Mouse (Mus musculus) heart, embryonic 15.5 days (tissue): ENCODE data around the gene Sp100. TPM values are rescaled to one million over a fixed set of nuclear protein-coding genes. Genes with fewer than 3 reads are reported as not detected.

Source experiments
- ATAC-seq: fragments of 200-750 bp; cut with Nextera tagmentation; replicated peaks from 2 replicates; pipeline ENCODE4 v1.8.0; 2017; ENCODE audit warnings: low read depth, moderate TSS enrichment; ENCODE audit not compliant: insufficient number of reproducible peaks, insufficient read depth, low FRiP score
- H3K27ac ChIP-seq: fragments of 300-500 bp; sonication (generic); 2 replicates; pipeline ENCODE4 v1.5.1; 2015; ENCODE audit warnings: mild to moderate bottlenecking, inconsistent platforms
- H3K27me3 ChIP-seq: fragments of 300-500 bp; sonication (generic); 2 replicates; pipeline ENCODE4 v1.6.1; 2015; ENCODE audit warnings: inconsistent platforms
- H3K36me3 ChIP-seq: fragments of 300-500 bp; sonication (generic); 2 replicates; pipeline ENCODE4 v1.6.1; 2015; ENCODE audit warnings: mild to moderate bottlenecking, inconsistent platforms
- H3K4me1 ChIP-seq: fragments of 300-500 bp; sonication (generic); replicated peaks from 2 replicates; pipeline ENCODE4 v1.6.1; 2015; ENCODE audit warnings: inconsistent platforms
- H3K4me2 ChIP-seq: fragments of 300-500 bp; sonication (generic); 2 replicates; pipeline ENCODE4 v1.6.1; 2015; ENCODE audit warnings: inconsistent platforms, mild to moderate bottlenecking, moderate library complexity
- H3K4me3 ChIP-seq: fragments of 300-500 bp; sonication (generic); 2 replicates; pipeline ENCODE4 v1.5.1; 2015; ENCODE audit warnings: mild to moderate bottlenecking, inconsistent platforms
- H3K9ac ChIP-seq: fragments of 300-500 bp; sonication (generic); 2 replicates; pipeline ENCODE4 v1.6.1; 2015; ENCODE audit warnings: mild to moderate bottlenecking, inconsistent platforms
- H3K9me3 ChIP-seq: fragments of 300-500 bp; sonication (generic); replicated peaks from 2 replicates; pipeline ENCODE4 v1.6.1; 2016; ENCODE audit warnings: inconsistent platforms
- WGBS: fragments of 180-500 bp; shearing (Covaris S2); methylation state at CpG from one replicate; pipeline ENCODE4 v1.1.7; 2015; ENCODE audit warnings: mixed read lengths; 5-methylcytosine and 5-hydroxymethylcytosine counted together
- polyA plus RNA-seq: library from polyadenylated mRNA; unstranded; fragments of >200 nt; fragmentation: Nextera tagmentation; extraction: Ambion mirVana; gene quantifications from 2 replicates; pipeline ENCODE4 v1.2.1, GENCODE M21; 2015

The Sp100 gene
- polyA plus RNA-seq, 1 experiment from 2014 or later: 3.3 TPM

GRCm38 (mm10) chr1:85702531-85702930, 52.7 kb downstream of the Sp100 start:
- H3K4me1 ChIP-seq: peaks cover 3% of the 10 kb centered on the region; the same call in 1 of the 2 replicates
- H3K9ac ChIP-seq: no peak overlapping the region
- no peaks in the 10 kb centered on the region for H3K9me3 ChIP-seq
- H3K27me3 ChIP-seq: no peaks in the 10 kb centered on the region
- no peak overlapping the region for H3K4me2 ChIP-seq
- WGBS: 70% methylated on average over 4 of the region's 4 CpGs
- no peak for ATAC-seq
- H3K27ac ChIP-seq: peak overlapping the region; percentile 85
- H3K36me3 ChIP-seq: no peaks in the 10 kb centered on the region
- no peak overlapping the region for H3K4me3 ChIP-seq

DNA sequence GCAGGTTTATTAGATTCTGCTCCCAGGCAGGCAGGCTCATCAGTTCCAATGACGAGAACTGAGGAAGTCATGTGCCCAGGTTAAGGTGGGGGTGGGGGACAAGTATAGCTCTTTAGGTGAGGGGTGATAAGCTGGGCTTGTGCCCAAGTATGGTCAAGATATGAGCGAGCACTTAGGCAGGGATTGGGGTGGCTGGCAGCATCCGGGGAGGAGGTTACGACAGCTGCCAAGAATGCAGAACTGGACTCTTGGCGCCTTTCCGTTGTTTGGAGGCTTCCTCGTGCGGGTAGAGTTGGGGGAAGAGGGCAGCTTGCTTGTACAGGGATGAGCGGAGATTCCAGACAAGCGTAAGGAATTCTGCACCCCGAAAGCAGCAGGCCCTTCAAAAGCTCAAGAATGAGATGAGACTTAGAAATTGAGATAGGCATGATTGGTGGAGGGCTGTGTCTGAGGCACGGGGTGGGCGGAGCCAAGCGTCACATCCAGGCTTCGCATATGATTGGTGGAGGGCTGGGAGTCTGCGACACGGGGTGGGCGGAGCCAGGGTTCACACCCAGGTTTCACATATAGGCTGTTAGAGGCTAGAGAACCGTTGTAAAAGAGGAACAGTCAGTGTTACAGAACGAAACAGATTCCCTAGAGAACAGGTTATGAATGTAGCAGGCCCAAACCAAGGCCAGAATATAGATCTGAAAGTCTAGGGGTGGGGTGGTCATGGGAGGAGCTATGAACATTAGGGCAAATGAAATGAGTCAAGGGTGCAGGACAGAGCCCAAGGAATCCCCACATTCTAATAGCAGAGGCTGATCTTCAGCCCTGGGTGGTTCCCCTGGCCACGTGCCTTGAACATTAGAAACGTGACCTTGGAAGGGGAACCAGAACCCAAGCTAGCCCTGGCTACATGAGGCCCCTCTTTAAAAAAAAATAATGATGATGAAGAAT, 53.7 kb downstream of the Sp100 start:
- Histone ChIP-seq H3K9ac (0 out of 2 replicates have a peak overlapping the region, but pooled peaks have one; percentile 4), H3K4me3 (peak overlapping the region; percentile 38), H3K27ac (peak overlapping the region; percentile 85), H3K4me2 (peak overlapping the region; percentile 55), H3K36me3 (no peaks in the 10 kb centered on the region), H3K9me3 (no peaks in the 10 kb centered on the region), H3K4me1 (peaks cover 3% of the 10 kb centered on the region; the same call in 1 of the 2 replicates), H3K27me3 (no peaks in the 10 kb centered on the region)
- ATAC-seq: peak; percentile 96
- 8% methylated on average over 22 of the region's 22 CpGs for WGBS

DNA sequence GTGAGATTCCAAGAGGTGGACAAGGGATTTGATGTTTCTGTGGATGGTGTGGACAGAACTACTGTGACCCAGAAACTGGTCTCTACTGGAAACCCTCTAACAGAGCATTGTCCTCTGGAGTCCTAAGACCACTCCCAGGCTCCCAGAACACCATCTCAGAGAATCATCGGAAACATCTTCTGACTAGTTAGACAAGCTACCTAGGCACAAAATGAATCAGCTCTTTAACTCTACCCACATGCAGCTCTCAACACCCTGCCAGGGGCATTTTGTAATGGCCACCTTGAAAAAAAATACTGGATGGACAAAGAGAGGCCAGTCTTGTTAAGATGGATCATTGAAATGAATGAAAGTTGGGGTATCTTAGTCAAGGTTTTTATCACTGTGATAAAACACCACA, 55.8 kb downstream of the Sp100 start:
- Histone ChIP-seq H3K4me2 (no peak overlapping the region), H3K9ac (no peak overlapping the region), H3K27ac (no peak overlapping the region), H3K36me3 (no peaks in the 10 kb centered on the region), H3K27me3 (no peaks in the 10 kb centered on the region), H3K4me3 (no peak overlapping the region), H3K4me1 (peaks cover 3% of the 10 kb centered on the region; the same call in 1 of the 2 replicates), H3K9me3 (no peaks in the 10 kb centered on the region)
- ATAC-seq: no peak
- WGBS: 91% methylated on average over 1 of the region's 1 CpGs

DNA sequence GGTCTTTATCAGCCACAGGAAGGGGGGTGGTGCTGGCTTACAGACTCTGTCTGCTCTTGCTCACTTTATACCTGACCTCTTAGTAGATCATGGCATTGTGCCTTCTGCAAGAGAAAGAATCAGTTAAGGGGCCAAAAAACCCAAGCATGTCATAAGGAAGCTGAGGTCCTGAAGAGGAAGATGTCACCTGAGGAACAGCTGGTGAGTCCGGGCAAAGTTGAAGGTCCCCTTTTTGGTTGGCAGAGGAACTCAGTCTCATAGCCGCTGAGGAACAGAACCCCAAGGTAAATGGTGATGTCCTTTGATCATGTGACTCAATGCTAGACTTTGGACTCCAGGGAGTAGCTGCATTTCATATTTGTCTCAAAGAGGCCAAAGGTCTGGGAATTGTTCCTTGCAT, 57.0 kb downstream of the Sp100 start:
- ATAC-seq: no peak
- Histone ChIP-seq H3K27ac (no peak overlapping the region), H3K27me3 (no peaks in the 10 kb centered on the region), H3K4me2 (no peak overlapping the region), H3K4me1 (peaks cover 3% of the 10 kb centered on the region; the same call in 1 of the 2 replicates), H3K9me3 (no peaks in the 10 kb centered on the region), H3K36me3 (no peaks in the 10 kb centered on the region), H3K9ac (no peak overlapping the region), H3K4me3 (no peak overlapping the region)
- WGBS: 84% methylated on average over 2 of the region's 2 CpGs

DNA sequence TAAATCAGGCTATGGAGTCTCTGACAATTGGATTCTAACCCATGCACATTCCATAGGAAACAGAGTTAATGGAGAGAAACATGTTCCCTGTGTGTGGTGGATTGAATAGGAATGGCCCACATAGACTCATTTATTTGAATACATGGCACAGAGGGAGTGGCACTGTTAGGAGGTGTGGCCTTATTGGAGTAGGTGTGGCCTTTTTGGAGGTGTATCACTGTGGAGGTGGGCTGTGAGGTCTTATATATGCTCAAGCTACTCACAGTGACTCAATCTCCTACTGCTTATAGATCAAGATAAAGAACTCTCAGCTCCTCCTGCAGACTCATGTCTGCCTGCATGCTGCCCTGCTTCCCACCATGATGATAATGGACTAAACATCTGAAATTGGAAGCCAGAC, 64.7 kb downstream of the Sp100 start:
- no peak for ATAC-seq

GRCm38 (mm10) chr1:85716447-85717027, 66.7 kb downstream of the Sp100 start:
- Histone ChIP-seq H3K36me3 (no peaks in the 10 kb centered on the region), H3K9ac (no peak overlapping the region), H3K4me1 (peaks cover 25% of the 10 kb centered on the region), H3K27me3 (no peaks in the 10 kb centered on the region), H3K9me3 (no peaks in the 10 kb centered on the region), H3K27ac (no peak overlapping the region), H3K4me2 (no peak overlapping the region), H3K4me3 (no peak overlapping the region)
- 72% methylated on average over 7 of the region's 7 CpGs for WGBS
- no peak for ATAC-seq

More for the DNA sequence above, 64.7 kb downstream of the Sp100 start:
- no peaks in the 10 kb centered on the region for H3K36me3 ChIP-seq
- no peaks in the 10 kb centered on the region for H3K9me3 ChIP-seq
- no peak overlapping the region for H3K4me3 ChIP-seq
- H3K27me3 ChIP-seq: no peaks in the 10 kb centered on the region
- H3K4me1 ChIP-seq: peaks cover 17% of the 10 kb centered on the region
- H3K27ac ChIP-seq: no peak overlapping the region
- H3K4me2 ChIP-seq: no peak overlapping the region
- H3K9ac ChIP-seq: no peak overlapping the region

DNA sequence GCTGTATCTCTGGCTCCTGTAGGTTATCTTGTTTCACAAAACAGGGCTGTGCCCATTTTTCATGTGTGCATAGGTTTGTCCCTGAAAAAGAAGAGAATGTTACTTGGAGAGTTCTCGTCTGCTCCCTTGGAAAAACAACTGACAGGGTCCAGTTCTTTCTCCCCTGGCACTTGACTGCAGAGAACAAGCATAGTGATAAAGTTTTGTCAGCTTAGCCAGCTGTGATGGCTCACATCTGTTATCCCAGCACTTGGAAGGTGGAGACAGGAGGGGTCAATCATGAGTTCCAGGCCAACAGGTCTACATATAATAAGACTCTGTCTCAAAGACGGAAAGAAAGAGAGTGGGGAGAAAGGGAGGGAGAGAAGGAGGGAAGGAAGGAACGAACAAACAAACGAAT, 69.3 kb downstream of the Sp100 start:
- H3K9ac ChIP-seq: no peak overlapping the region
- H3K36me3 ChIP-seq: no peaks in the 10 kb centered on the region
- H3K4me1 ChIP-seq: peaks cover 25% of the 10 kb centered on the region
- WGBS: 24% methylated on average over 4 of the region's 4 CpGs
- no peak for ATAC-seq
- no peaks in the 10 kb centered on the region for H3K27me3 ChIP-seq
- no peak overlapping the region for H3K4me2 ChIP-seq
- H3K27ac ChIP-seq: peak overlapping the region; percentile 67
- no peak overlapping the region for H3K4me3 ChIP-seq
- H3K9me3 ChIP-seq: no peaks in the 10 kb centered on the region

DNA sequence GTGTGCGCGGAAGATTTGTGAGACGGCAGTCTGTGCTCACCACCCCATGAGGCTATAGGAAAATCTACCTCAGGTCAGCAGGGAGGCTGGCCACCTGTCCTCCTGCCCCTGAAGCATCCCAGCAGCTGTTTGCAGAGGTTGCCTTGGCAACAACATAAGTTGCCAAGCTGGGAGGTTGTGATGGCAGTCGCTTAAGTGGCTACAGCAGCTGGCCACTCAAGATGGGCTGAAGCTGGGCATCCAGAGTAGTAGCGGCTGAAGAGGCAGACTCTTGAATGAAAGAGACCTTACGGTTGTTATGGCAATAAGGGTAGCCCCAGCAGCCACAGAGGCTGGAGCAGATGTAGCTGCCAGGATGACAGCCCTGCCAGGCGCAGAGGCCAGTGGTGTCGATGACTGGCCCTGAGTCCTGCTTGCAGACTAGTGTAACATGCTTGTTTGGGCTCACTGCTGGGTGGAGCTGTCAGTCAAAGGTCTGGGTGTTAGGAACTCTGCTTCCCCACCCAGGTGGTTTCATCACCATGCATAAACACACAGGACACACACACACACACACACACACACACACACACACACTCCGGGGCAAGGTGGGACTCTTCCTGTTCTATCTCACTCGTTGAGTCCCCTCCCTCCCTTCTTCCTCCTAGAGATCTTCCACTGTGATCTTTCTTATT, 70.6 kb downstream of the Sp100 start:
- Histone ChIP-seq H3K27ac (no peak overlapping the region), H3K4me1 (peaks cover 25% of the 10 kb centered on the region), H3K27me3 (no peaks in the 10 kb centered on the region), H3K4me3 (no peak overlapping the region), H3K9ac (no peak overlapping the region), H3K4me2 (no peak overlapping the region), H3K9me3 (no peaks in the 10 kb centered on the region), H3K36me3 (no peaks in the 10 kb centered on the region)
- ATAC-seq: no peak
- WGBS: 55% methylated on average over 10 of the region's 10 CpGs

DNA sequence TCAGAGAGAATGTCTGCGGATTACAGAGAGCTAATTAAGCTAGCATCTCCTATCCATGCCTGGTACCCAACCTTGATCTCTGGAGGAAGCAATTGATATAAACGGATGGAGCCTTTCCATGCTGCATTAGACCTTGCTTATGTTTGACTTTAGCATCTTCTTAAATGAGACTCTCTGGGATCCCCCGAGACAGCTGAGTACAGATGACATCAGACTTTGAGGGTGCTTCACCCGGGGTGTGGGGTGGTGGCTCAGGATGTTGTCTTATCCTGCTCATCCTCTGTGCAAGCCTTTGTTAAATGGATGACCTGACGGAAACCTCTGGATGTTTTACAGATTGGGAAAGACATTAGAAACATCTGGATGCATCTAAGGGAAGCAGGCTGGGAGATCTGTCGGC, 80.7 kb downstream of the Sp100 start:
- H3K9me3 ChIP-seq: no peaks in the 10 kb centered on the region
- H3K4me2 ChIP-seq: no peak overlapping the region
- H3K4me1 ChIP-seq: no peaks in the 10 kb centered on the region; the same call in 1 of the 2 replicates
- H3K9ac ChIP-seq: no peak overlapping the region
- 71% methylated on average over 6 of the region's 6 CpGs for WGBS
- no peak for ATAC-seq
- no peaks in the 10 kb centered on the region for H3K27me3 ChIP-seq
- no peaks in the 10 kb centered on the region; the same call in 1 of the 2 replicates for H3K36me3 ChIP-seq
- H3K27ac ChIP-seq: no peak overlapping the region
- no peak overlapping the region for H3K4me3 ChIP-seq

- no peak overlapping the region for H3K27ac ChIP-seq
- H3K27me3 ChIP-seq: no peaks in the 10 kb centered on the region
- peaks cover 4% of the 10 kb centered on the region; the same call in 1 of the 2 replicates for H3K4me1 ChIP-seq
- H3K9ac ChIP-seq: no peak overlapping the region
- no peaks in the 10 kb centered on the region; the same call in 1 of the 2 replicates for H3K36me3 ChIP-seq
- WGBS: 75% methylated on average over 3 of the region's 3 CpGs
- no peak for ATAC-seq
- no peaks in the 10 kb centered on the region for H3K9me3 ChIP-seq
- H3K4me2 ChIP-seq: no peak overlapping the region
- no peak overlapping the region for H3K4me3 ChIP-seq
These were observed 82.8 kb downstream of the Sp100 start for GRCm38 (mm10) chr1:85732581-85732980.

DNA sequence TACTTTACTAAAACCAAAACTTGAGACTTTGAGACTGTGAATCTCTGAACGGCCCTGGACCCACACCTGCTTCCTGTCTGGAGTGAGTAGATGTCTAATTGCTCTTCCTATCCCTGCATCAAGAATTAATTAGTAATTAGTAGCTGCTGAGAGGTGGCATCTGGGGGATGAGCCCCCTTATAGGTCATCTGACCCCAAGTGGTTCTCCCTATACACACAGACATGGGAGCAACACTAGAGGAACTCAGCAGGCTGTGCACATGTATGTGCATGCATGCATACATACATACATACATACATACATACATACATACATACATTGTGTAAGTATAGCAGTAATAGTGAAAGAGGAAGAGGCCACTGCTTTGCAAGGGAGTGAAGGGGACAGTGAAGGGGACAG, 84.7 kb downstream of the Sp100 start:
- Histone ChIP-seq H3K4me3 (no peak overlapping the region), H3K36me3 (no peaks in the 10 kb centered on the region), H3K4me2 (no peak overlapping the region), H3K9me3 (no peaks in the 10 kb centered on the region), H3K9ac (no peak overlapping the region), H3K4me1 (peaks cover 4% of the 10 kb centered on the region; the same call in 1 of the 2 replicates), H3K27me3 (no peaks in the 10 kb centered on the region), H3K27ac (no peak overlapping the region)
- WGBS: 59% methylated on average over 1 of the region's 1 CpGs
- no peak for ATAC-seq
